ENCODE assay signal across 16 mouse cellular contexts in the genomic region with DNA sequence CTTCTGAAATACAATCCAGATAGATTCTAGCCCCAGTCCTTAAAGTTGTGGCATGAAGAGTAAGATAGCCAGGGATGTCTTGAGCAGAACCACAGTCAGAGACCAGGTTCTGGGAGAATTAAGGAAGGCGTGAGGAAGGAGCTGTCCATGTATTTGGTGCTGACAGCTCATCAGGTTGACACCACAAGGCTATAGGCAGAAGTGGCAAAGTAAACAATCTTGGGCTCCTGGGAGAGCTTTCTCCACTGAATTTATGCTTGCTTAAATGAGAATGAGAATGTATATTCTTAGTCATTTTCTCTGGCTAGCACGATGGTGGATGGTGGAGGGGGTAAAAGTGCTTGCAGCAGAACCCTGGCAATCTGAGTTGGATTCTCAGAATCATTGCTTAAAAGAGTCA. TPM values are rescaled to one million over a fixed set of nuclear protein-coding genes. Genes with fewer than 3 reads are reported as not detected.
A peak's percentile ranks its signal among the peaks of the same experiment; 100 is the strongest.
DNase-seq lines count a peak whose midpoint lies in the region; ATAC-seq and TF ChIP-seq lines count a peak whose summit lies in the region.
"Had no signal": no experiment of that assay in that cellular context is flagged by ENCODE, and none has a peak within 500 bp of the region (broad histone marks: within the 10 kb centered on the region; RNA-seq: fewer than 3 reads in every experiment).

No protein-coding gene starts in this region.

- DNase-seq in lung, embryonic 14.5 days = peak; percentile 72
- DNase-seq in lung, postnatal 36 days = no peak
- peak; percentile 70 for DNase-seq in NIH3T3 (ENCODE audit: low read depth)
- peak; percentile 55 for DNase-seq in limb, embryonic 11.5 days (ENCODE audit: low spot score)
- no peak for DNase-seq in urinary bladder, postnatal 36 days (ENCODE audit: low spot score in 2 of 2)
- DNase-seq in gastrocnemius, postnatal 4 days (ENCODE audit: low spot score in 2 of 2) = no peak
- no peak for DNase-seq in cerebellum, adult 9-11 months
- DNase-seq: cerebellum, postnatal 10 days; heart, adult 2 months; kidney, adult 2 months; lung, adult 18-20 months; thymus, adult 2 months had no signal

- H3K9ac ChIP-seq in lung, embryonic 14.5 days = no peak overlapping the region
- no peak overlapping the region for H3K9ac ChIP-seq in limb, embryonic 11.5 days (ENCODE audit: low read length)
- H3K9ac ChIP-seq: limb, embryonic 12.5 days; midbrain, embryonic 12.5 days had no signal

- no peak overlapping the region for H3K4me2 ChIP-seq in lung, embryonic 14.5 days
- no peak overlapping the region for H3K4me2 ChIP-seq in limb, embryonic 11.5 days (ENCODE audit: low read depth, severe bottlenecking)
- H3K4me2 ChIP-seq: limb, embryonic 12.5 days; midbrain, embryonic 12.5 days had no signal

- no peak for TF ChIP-seq CTCF in lung, embryonic 14.5 days (IDR thresholded peaks at IDR 0.05; ENCODE audit: low read depth)

- H3K36me3 ChIP-seq in lung, embryonic 14.5 days (ENCODE audit: insufficient read depth) = no peaks in the 10 kb centered on the region
- H3K36me3 ChIP-seq in limb, embryonic 11.5 days (ENCODE audit: control insufficient read depth, insufficient read depth, low read length) = no peaks in the 10 kb centered on the region
- H3K36me3 ChIP-seq: limb, embryonic 12.5 days; midbrain, embryonic 12.5 days had no signal

- no peak overlapping the region for H3K4me3 ChIP-seq in lung, embryonic 14.5 days (ENCODE audit: low read depth, low read length)
- H3K4me3 ChIP-seq in limb, embryonic 11.5 days (ENCODE audit: low read depth, low read length) = no peak overlapping the region
- H3K4me3 ChIP-seq: erythroblast, embryonic 14.5 days; heart, adult 2 months; limb, embryonic 12.5 days; midbrain, embryonic 12.5 days had no signal

- no peaks in the 10 kb centered on the region for H3K4me1 ChIP-seq in lung, embryonic 14.5 days (ENCODE audit: insufficient read depth)
- H3K4me1 ChIP-seq in limb, embryonic 11.5 days (ENCODE audit: control insufficient read depth, insufficient read depth, low read length) = no peaks in the 10 kb centered on the region
- H3K4me1 ChIP-seq: limb, embryonic 12.5 days had no signal

- ATAC-seq in lung, embryonic 14.5 days (ENCODE audit: insufficient read depth) = no peak
- peak; percentile 66; the same call in 1 of the 2 replicates for ATAC-seq in common myeloid progenitor, adult 5-6 weeks (replicated peaks; ENCODE audit: low read depth, poor library complexity, severe bottlenecking)
- ATAC-seq in limb, embryonic 11.5 days (ENCODE audit: insufficient number of reproducible peaks, low FRiP score, low TSS enrichment, low read depth) = no peak

- H3K27ac ChIP-seq in lung, embryonic 14.5 days (ENCODE audit: low read depth) = no peak overlapping the region
- H3K27ac ChIP-seq in limb, embryonic 11.5 days (replicated peaks; ENCODE audit: low read depth, low read length) = no peak overlapping the region
- H3K27ac ChIP-seq: heart, adult 2 months; limb, embryonic 12.5 days; midbrain, embryonic 12.5 days had no signal

- WGBS in lung, embryonic 14.5 days = 12% methylated on average over 2 of the region's 2 CpGs
- 23% methylated on average over 2 of the region's 2 CpGs for WGBS in limb, embryonic 11.5 days

- no peaks in the 10 kb centered on the region for H3K27me3 ChIP-seq in lung, embryonic 14.5 days (ENCODE audit: insufficient read depth, low read length)
- no peaks in the 10 kb centered on the region for H3K27me3 ChIP-seq in limb, embryonic 11.5 days (ENCODE audit: control insufficient read depth, insufficient read depth, low read length)
- H3K27me3 ChIP-seq: limb, embryonic 12.5 days had no signal

- H3K9me3 ChIP-seq in lung, embryonic 14.5 days (ENCODE audit: low read depth, low read length) = no peaks in the 10 kb centered on the region
- no peaks in the 10 kb centered on the region for H3K9me3 ChIP-seq in limb, embryonic 11.5 days (ENCODE audit: control insufficient read depth, low read length)
- H3K9me3 ChIP-seq: limb, embryonic 12.5 days; midbrain, embryonic 12.5 days had no signal

RNA-seq across cellular contexts. Expression of gene Ccnq, which starts 20.6 kb away (rescaled TPM):
- polyA plus RNA-seq in lung, embryonic 14.5 days (2014; fragmentation: Nextera tagmentation; extraction: Ambion mirVana) = 42.4 and 48.0 TPM in 2 replicates
- total RNA-seq in common myeloid progenitor, adult 5-6 weeks (2017) = 31.2 and 31.9 TPM in 2 replicates
- polyA plus RNA-seq in limb, embryonic 11.5 days (2014; fragmentation: Nextera tagmentation; extraction: Ambion mirVana) = 35.3 and 41.3 TPM in 2 replicates
- total RNA-seq in gastrocnemius, postnatal 4 days (2021) = 10 to 100 TPM; 17.2 to 17.7 TPM

RNA-seq across cellular contexts. Expression of gene Nlk, which starts 33.7 kb away (rescaled TPM):
- polyA plus RNA-seq in lung, embryonic 14.5 days (2014; fragmentation: Nextera tagmentation; extraction: Ambion mirVana) = 14.5 and 15.9 TPM in 2 replicates
- 23.5 and 36.4 TPM in 2 replicates for total RNA-seq in common myeloid progenitor, adult 5-6 weeks (2017)
- 14.2 and 14.9 TPM in 2 replicates for polyA plus RNA-seq in limb, embryonic 11.5 days (2014; fragmentation: Nextera tagmentation; extraction: Ambion mirVana)
- 10 to 100 TPM in 1 of 2 experiments, 1 to 10 TPM in 1; 7.6 to 10.5 TPM for total RNA-seq in gastrocnemius, postnatal 4 days (2021)

Comparison
In these comparisons a context has a peak if more than half of its experiments do, and no peak if none do; other contexts are left out.
1. DNase-seq: peak in lung, embryonic 14.5 days (single experiment), NIH3T3 (single experiment) and limb, embryonic 11.5 days (single experiment); none in lung, postnatal 36 days (single experiment), urinary bladder, postnatal 36 days (0 of 2), gastrocnemius, postnatal 4 days (0 of 2) and cerebellum, adult 9-11 months (single experiment).